Mouse (Mus musculus) kidney, postnatal 14 days (tissue): ENCODE data around the gene Zdhhc5.
"Not testable (repeated sequence)": the region's sequence is repeated elsewhere in the genome, so short reads cannot be mapped to it uniquely, and the experiment has no call there.

Experiments used
- DNase-seq: peaks from one replicate; pipeline ENCODE4 v3.0.0; 2022; ENCODE audit warnings: mixed read lengths

The Zdhhc5 gene

DNA sequence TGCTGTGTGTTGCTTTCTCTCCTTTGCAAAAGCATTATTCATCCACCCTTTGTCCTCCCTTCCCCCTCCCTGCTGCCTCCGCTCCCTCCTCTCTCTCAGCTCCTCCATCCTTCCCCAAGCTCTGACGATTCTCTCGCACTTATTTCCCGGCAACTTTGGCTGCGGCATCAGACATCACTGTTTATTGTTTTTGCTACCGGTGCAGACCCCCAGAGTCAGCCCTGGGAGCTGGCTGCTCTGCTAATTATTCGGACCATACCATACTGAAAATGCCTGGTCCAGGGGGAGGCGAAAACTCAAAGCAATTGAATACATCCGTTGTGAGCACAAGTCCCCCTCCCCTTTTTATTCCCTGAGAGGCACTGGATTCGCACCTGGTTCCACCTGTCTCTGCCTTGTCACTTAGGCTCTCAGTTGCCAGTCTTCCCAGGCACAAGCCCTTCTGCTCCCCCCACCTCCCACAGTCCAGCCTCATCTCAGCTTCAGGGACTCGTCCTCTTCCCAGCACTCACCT lies 19.4 kb upstream of the Zdhhc5 start:
- DNase-seq: no peak

DNA sequence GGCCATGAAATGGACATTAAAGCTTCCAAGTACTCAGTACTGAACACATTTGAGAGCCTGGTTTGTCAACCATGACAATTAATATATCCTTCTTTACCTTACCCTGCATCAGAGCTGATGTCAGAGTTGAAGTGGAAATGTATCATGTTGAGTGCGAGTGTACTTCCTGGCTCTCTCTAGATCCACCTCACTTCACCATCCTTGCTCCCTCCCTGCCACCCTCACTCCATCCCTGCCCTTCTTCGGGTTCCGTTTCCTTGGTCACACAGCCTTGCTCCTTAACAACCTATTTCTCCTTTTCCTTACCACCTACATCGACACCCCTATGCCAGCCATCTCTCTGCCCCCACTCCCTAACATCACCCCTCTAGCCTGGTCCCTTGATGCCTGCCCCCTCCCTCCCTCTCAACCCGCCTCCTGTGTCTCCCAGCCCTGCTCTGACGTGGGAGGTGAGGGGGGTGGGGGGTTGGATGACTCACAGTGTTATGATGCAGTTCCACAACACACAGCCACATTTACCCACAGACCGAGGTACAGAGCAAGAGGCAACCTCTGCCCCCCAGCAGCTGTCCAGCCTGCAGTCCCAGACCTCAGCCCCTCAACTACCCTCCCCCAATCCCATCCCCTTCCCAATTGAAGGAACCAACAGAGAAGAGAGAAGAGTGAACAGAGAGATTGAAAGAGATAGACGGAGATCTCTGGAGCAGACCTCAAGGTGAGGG lies 18.8 kb upstream of the Zdhhc5 start, which contains the start of gene Ypel4:
Gene Ypel4 (plus strand): TSS at position 480 of the 722 bp plus-strand sequence.
- DNase-seq: no peak

GRCm38 (mm10) chr2:84732394-84732793 lies 17.4 kb upstream of the Zdhhc5 start:
- no peak for DNase-seq

- DNase-seq: no peak
Observed at GRCm38 (mm10) chr2:84731206-84731605, 16.2 kb upstream of the Zdhhc5 start.

GRCm38 (mm10) chr2:84728191-84728590 lies 13.2 kb upstream of the Zdhhc5 start:
- DNase-seq: not testable (repeated sequence)

GRCm38 (mm10) chr2:84727172-84727858 lies 12.3 kb upstream of the Zdhhc5 start, which contains the start of gene Clp1:
TSS of gene Clp1 (minus strand) at chr2:84727350.
- DNase-seq: peak; percentile 98

GRCm38 (mm10) chr2:84726716-84727115 lies 11.7 kb upstream of the Zdhhc5 start:
- DNase-seq: no peak

DNA sequence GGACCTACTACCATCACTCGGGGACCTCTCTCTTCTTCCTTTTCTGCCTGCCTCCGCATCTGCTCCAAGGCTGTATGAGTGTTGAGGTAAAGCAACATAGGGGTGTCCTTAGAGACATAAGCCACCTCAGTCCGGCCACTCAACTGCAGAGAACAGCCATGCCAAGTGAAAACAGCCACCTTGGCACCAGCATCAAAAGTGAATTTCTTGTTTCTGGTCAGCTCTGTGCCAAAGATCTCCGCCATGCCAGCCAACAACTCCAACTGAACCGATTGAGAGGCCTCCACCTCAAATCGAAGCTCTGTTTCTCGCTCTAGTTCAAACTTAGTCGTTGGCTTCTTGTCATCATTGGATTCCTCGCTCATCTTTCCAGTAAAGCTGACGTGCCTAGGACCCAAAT lies 10.8 kb upstream of the Zdhhc5 start:
- no peak for DNase-seq

GRCm38 (mm10) chr2:84723856-84724255 lies 8.9 kb upstream of the Zdhhc5 start:
- DNase-seq: no peak

- DNase-seq: no peak
Observed at GRCm38 (mm10) chr2:84721182-84721581, 6.2 kb upstream of the Zdhhc5 start.

- DNase-seq: no peak
Observed at GRCm38 (mm10) chr2:84720718-84721117, 5.7 kb upstream of the Zdhhc5 start.

- no peak for DNase-seq
Observed at GRCm38 (mm10) chr2:84717357-84717756, 2.4 kb upstream of the Zdhhc5 start.

GRCm38 (mm10) chr2:84716423-84717355 lies 1.7 kb upstream of the Zdhhc5 start:
- no peak for DNase-seq

DNA sequence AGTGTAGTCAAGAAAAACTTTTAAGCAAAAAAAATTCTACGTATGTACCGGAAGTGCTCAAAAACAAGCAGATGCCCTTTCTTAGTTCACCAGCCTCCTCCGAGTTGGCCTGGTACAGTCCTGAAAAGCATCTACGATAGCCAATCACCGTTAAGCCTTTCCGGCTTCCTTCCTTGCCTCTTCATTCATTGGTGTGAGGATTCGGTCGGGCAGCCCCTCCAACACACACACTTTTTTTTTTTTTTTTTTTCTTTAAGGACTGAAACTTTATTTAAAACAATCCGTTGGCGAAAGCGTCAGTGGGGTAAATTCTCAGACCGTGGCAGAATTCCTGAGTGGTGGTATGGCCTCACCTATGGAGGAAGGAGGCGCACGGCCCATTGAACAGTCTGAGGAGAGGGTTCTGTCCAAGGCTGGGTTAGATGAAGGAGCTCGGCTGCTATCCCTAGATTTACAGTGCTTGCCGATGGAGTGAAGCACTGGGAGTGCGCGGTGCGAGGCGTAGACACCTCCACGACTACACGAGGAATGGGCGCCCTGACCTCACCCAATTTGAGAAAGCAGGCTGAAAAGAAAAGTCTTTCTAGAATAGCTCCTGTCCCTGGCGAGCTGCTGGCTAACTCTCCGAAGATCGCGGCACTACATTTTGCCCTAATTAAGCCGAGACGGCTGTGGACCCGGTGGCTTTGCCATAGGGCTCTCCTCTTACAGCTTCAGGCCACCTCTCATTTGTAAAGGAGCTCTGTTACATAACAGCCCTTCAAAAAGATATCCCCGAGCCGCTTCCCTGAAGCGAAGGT lies 782 bp upstream of the Zdhhc5 start:
- peak; percentile 93 for DNase-seq

- DNase-seq: no peak
Observed at GRCm38 (mm10) chr2:84714422-84714810, 564 bp downstream of the Zdhhc5 start.

- no peak for DNase-seq
Observed at GRCm38 (mm10) chr2:84711898-84712297, 3.1 kb downstream of the Zdhhc5 start.

DNA sequence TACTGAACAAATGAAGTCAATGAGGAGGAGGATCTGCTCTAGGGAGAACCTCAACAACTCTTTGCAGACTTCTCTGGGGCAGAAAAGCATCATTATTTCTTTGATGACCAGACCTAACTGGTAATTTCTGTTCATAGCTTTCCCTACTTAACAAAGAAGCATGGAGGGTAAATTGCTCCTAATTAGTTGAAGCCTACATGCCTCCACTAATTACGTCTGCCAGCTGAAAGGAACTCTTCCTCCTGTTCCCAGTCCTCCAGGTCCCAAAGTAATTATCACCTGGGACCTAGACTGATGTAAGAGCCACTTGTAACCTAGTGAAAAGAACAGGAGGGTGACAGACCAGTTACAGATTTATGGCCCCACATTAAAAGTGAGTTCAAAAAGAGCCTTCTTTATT lies 7.5 kb downstream of the Zdhhc5 start:
- DNase-seq: no peak

GRCm38 (mm10) chr2:84705295-84705694 lies 9.7 kb downstream of the Zdhhc5 start:
- no peak for DNase-seq

DNA sequence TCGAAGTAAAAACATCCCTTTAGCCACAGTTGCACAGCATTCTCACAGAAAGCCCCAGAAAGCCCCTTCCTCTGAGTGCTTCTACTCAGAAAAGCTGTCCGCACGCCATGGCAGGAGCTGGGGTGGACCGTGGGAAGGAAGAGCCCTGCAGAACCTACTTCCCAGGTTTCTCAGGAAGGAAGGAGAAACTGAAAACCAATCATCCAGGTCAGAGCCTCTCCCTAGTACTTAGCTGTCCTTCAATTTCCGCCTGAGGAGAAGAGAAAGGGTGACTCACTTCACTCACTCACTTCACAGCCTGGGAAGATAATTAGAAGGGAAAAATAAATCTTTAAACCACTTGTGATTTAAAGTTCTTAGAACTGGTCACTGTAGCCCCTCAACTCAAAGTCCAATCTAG lies 10.7 kb downstream of the Zdhhc5 start:
- no peak for DNase-seq

GRCm38 (mm10) chr2:84703497-84703896 lies 11.5 kb downstream of the Zdhhc5 start:
- no peak for DNase-seq

DNA sequence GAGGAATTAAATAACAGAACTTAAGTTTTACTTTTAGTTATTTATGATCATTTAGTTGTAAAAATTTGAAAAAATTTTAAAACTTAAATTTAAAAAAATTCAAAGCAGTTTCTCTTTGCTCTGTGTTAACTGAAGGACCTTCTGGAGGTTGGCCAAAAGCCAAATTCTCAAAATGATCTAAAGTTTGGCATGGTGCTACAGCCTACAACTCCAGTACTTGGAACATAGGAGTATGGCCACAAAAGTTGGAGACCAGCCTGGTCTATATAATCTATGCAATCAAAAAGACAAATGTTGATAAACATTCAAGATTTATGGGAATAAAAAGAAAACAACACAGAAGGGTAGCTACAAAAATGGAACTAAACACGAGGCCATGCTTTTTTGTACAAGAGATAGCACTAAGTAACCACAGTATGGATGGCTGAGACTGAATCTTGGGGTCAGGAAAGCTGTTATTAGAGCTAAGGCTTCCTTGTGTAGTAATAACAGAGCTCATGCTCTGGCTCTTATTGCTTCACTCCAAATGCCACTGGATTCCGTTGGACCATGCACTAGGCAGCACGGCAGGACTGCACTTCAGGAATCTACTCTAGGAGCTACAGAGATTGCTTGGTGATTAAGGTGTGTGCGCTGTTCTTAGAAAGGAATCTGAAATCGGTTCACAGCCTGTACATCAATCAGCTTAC lies 19.8 kb downstream of the Zdhhc5 start:
- no peak for DNase-seq

GRCm38 (mm10) chr2:84690050-84690449 lies 24.9 kb downstream of the Zdhhc5 start:
- DNase-seq: no peak
